Mouse (Mus musculus) kidney, adult 18-20 months (tissue): ENCODE measurements around the gene Ubr2.

Experiments used
- DNase-seq: peaks from one replicate; pipeline ENCODE4 v3.0.0; 2021

Gene Ubr2

DNA sequence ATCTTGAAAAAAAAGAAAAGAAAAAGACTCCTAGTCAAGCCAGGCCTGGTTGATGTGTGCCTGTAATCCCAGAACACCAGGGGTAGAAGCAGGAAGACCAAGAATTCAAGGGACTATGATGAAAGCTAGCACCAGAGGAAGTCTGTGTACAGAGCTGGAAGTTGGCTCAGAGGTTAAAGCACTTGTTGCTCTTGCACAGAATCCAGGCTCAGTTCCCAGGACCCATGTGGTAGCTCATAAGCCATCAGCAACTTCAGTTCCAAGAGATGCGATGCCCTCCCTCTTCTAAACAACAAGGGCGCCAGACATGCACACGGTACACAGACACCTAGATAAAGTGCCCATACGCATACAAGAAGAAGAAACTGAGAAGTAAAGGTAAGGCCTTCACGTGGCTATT lies 8.0 kb downstream of the Ubr2 start:
- no peak for DNase-seq

- DNase-seq, result no peak
Measured at GRCm38 (mm10) chr17:46998840-46999239, 11.5 kb downstream of the Ubr2 start.

DNA sequence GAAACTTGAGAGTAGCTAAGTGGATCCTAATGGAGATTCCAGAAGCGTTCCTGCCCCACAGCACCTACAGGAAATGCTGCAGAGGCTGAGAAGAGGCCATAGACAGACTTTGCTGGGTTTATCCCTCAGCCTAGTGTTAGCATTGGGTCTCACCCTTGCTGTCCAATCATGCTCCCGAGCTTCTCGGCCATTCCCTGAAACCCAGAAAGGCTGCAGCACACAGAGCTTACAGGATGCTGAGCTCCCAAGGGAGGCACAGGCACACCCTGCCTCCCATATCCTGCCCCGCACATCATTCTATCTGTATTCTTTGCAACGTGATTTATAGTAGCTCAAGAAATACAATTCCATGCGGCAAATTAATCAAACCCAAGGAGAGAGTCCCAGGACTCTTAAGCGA lies 13.9 kb downstream of the Ubr2 start:
- no peak for DNase-seq

GRCm38 (mm10) chr17:46995621-46996020 lies 14.7 kb downstream of the Ubr2 start:
- DNase-seq, result no peak

- DNase-seq, result peak; percentile 26
Measured at GRCm38 (mm10) chr17:46994641-46995398, 15.5 kb downstream of the Ubr2 start.

DNA sequence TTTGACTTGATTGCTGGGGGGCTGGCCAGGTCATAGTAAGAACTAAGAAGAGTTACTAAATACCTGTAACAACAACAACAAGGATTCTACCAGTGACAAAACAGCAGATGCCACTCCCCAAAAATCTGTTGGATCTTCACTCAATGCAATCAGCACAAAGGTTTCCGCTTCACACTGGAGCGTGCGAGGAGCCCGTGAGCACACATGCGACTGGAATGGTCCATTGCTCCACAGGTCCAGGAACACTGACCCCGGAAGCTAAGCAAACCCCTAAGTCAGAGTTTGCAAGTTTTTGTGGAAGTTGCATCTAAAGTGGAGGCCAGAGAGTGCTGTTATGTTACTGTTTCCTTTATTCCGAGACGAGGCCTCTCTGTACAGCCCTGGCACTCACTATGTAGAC lies 16.7 kb downstream of the Ubr2 start:
- no peak for DNase-seq

GRCm38 (mm10) chr17:46987631-46988030 lies 22.7 kb downstream of the Ubr2 start:
- DNase-seq, result no peak

GRCm38 (mm10) chr17:46980050-46980449 lies 30.3 kb downstream of the Ubr2 start:
- DNase-seq, result no peak

DNA sequence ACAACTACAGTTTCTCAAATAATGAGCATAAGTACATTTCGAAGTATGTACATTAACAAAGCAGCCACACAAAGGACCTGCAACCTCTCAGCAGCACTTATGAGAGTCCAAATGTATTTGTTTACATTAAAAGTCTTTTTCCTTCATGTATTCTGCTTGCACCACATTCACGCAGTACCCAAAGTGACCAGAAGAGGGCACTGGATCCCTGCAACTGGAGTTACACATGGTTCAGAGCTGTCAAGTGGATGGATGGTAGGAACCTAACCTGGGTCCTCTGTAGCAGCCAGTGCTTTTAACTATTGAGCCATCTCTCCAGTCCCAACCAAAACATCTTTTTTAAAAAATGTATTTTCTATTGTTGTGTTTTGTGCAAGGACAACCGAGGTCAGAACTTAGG lies 35.2 kb downstream of the Ubr2 start:
- peak; percentile 75 for DNase-seq

DNA sequence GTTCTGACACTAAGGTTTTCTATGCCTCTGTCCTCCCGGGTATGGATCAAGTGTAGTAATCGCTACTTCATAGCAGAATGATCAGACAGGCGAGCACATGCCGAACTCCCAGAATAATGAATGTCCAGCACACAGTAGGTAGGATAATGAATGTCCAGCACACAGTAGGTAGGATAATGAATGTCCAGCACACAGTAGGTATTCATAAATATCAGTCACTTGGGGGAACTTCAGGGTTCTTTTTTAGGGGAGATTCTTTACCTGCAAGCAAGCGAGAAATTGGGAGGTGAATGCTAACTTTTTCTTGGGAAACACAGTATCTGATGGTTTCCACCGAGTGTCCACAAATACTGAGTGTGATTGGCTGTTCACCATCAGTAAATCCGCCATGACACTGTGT lies 37.8 kb downstream of the Ubr2 start:
- DNase-seq, result no peak

GRCm38 (mm10) chr17:46966892-46967291 lies 43.5 kb downstream of the Ubr2 start:
- DNase-seq, result no peak

GRCm38 (mm10) chr17:46963186-46963585 lies 47.2 kb downstream of the Ubr2 start:
- no peak for DNase-seq

DNA sequence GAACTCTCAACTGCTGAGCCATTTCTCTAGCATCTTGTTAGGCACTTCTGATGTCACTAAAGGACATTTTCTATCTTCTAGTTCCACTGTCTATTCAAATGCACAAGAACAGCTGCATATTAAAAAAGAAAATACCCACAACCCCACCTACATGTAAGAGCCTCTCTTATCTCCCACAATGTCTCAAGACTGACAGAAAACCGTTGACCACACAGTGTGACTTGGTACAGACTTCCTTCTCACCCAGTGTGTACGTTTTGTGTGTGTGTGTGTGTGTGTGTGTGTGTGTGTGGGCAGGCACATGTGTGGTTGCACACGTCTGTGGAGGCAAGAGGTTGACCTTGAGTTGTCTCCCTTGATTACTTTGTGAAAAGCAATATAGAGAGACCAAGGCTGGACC lies 48.2 kb downstream of the Ubr2 start:
- DNase-seq, result no peak

DNA sequence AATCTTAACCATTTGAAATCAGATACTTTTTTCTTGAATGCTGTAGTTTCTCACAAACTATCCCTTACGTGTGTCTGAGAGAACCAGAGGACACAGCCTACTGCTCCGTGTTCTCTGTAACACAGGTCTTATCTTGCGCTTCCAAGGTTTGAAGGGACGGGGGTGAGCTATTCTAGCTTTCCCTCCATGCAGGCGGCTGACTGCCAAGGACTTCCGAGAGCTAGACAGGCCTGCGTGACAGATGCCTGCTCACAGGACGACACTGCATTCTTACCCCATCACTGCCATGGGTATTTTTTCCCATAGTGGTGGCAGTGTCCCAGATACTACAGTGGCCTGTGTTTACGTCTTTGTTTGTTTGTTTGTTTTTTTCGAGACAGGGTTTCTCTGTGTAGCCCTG lies 50.1 kb downstream of the Ubr2 start:
- no peak for DNase-seq

DNA sequence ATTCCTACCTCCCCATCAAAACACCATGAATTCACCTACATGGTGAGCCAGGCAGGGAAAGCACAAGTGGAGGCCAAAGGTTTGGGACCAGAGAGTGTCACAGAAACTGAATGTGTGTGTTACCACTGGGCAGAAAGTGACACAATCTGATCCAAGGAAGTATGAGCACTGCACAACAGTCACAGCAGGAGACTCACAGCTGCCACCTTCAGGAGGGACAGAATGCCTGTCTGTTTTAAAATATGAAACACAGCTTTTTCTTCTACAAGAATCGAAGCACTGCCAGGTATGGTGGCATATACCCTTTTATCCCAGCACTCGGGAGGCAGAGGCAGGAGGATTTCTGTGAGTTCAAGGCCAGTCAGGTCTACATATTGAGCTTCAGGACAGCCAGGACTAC lies 52.3 kb downstream of the Ubr2 start:
- DNase-seq, result no peak

GRCm38 (mm10) chr17:46946276-46946675 lies 64.1 kb downstream of the Ubr2 start:
- no peak for DNase-seq

DNA sequence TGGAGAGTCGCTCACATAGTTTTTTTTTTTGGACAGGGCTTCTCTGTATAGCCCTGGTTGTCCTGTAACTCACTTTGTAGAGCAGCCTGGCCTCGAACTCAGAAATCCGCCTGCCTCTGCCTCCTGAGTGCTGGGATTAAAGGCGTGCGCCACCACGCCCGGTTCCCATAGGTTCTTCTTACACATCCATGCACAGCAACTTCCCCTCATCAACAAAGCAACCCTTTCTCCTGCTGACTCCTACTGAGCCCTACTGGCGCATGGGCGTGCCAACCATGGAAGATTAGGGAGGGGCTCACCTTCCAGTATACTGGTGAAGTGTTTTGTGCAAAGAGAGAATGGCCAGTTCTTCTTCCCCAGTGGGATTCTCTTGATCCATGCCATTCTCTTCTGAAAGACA lies 67.9 kb downstream of the Ubr2 start:
- no peak for DNase-seq

DNA sequence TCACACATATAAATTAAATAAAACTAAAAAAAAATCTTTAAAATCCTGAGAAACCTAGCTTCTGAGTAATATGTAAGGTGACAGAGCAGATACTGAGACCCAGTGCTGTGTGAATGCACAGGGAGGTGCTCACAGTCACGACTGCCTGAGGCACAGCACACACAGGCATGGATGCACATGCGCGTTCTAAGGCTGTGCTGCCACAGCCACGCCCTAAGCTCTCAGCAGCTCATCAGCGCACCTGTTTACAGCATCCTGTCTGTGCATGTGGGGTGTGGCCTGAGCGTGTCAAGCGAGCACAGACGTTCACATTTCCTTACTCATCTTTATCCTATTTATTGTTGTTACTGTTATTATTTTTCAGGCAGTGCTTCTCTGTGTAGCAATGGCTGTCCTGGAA lies 69.9 kb downstream of the Ubr2 start:
- no peak for DNase-seq

DNA sequence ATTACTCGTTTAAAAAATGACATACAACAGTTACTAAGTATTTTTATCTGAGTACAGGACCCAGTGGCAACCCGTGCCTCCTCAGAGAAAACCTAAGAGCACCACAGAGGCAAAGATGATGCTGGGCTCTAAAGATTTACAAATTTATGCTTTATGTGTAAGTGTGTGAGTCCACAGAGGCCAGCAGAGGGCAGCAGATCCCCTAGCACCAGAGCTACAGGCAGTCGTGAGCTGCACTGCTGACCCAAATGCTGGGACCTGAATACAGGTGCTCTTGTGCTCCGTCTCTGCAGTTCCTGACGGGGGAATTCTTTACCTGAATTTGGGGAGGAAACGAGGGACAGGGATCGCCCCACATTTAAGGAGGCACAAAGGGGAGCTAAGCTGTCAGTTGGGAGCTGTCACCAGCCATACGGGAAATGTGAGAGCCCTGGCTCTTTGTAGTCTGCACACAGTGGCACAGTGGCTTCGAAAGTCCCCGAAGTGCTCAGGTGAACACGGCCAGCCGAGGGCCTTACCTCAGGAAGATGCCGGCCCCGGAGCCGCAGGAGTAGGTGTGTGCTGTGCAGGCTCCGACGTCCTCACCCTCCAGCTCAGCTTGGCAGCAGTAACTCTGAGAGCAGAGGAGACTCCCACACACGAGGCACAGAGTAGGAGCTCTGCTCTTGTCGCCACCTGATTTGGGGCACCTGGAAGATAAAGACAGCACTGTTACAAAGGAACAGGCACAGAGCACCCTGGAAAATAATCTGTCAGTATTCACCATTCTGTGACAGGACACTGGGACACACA lies 76.6 kb downstream of the Ubr2 start:
- DNase-seq, result peak; percentile 63

DNA sequence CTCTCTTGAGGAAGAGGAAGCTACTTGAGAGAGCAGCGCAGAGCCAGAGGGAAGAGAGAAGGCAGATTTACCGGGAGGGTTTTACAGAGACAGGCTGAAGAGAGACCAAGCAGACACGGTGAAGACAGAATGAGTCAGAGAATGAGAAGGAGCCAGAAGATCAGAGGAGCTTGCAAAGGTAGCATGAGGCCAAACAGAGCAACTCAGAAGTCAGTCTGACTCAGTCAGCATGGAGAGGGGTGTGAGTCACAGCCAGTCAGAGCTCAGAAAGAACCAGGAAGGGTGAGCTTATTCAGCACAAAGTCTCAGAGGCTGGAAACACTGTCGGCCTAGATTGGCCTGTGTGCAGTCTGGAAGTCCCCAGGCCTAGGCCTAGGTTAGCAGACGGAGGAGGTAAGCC lies 77.4 kb downstream of the Ubr2 start:
- no peak for DNase-seq

DNA sequence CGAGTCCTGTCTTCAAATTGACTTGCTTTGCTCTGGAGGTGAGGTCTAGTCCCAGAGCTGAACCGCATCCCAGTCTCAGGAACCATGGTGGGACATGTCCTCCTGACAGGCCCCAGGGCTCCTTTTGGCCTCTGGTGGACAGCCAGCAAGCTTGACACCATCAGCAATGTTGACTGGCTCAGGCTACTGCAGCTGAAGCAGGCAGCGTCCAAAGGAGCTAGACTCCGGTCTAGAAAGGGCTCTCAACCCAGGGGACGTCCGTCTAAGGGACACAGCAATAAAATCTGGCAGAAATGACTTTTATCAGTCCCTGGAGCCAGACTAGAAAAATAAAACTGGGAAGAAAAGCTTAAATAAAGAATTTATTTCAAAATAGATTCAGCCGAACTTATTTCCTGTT lies 80.5 kb downstream of the Ubr2 start:
- no peak for DNase-seq

- no peak for DNase-seq
Measured at GRCm38 (mm10) chr17:46929277-46929676, 81.1 kb downstream of the Ubr2 start.

- DNase-seq, result no peak
Measured at GRCm38 (mm10) chr17:46927781-46928180, 82.6 kb downstream of the Ubr2 start.

GRCm38 (mm10) chr17:46926941-46927340 lies 83.4 kb downstream of the Ubr2 start:
- no peak for DNase-seq

GRCm38 (mm10) chr17:46926192-46926591 lies 84.2 kb downstream of the Ubr2 start:
- no peak for DNase-seq
